Mouse (Mus musculus) neural tube, embryonic 11.5 days (tissue): ENCODE results near the gene Igf2r. TPM values are rescaled to one million over a fixed set of nuclear protein-coding genes. Genes with fewer than 3 reads are reported as not detected.

Experiments used
- ATAC-seq: fragments of 200-750 bp; cut with Nextera tagmentation; 2 replicates; pipeline ENCODE4 v1.8.0; 2017; ENCODE audit warnings: moderate number of reproducible peaks, mild to moderate bottlenecking, moderate TSS enrichment, moderate library complexity; ENCODE audit not compliant: insufficient read depth, low FRiP score, low TSS enrichment
- DNase-seq: peaks from one replicate; pipeline ENCODE4 v3.0.0-alpha.2; 2015; ENCODE audit warnings: low spot score
- H3K27ac ChIP-seq: fragments of 300-500 bp; sonication (generic); 2 replicates; pipeline ENCODE4 v1.5.1; 2014; ENCODE audit warnings: low read depth, mild to moderate bottlenecking, low read length
- H3K27me3 ChIP-seq: fragments of 300-500 bp; sonication (generic); 2 replicates; pipeline ENCODE4 v1.6.1; 2014; ENCODE audit warnings: mild to moderate bottlenecking, low read length, mixed read lengths; ENCODE audit not compliant: control insufficient read depth, insufficient read depth
- H3K36me3 ChIP-seq: fragments of 300-500 bp; sonication (generic); 2 replicates; pipeline ENCODE4 v1.6.1; 2014; ENCODE audit warnings: mild to moderate bottlenecking, low read length, moderate library complexity, mixed read lengths; ENCODE audit not compliant: control insufficient read depth, insufficient read depth
- H3K4me1 ChIP-seq: fragments of 300-500 bp; sonication (generic); 2 replicates; pipeline ENCODE4 v1.6.1; 2014; ENCODE audit warnings: low read length, mixed read lengths; ENCODE audit not compliant: control insufficient read depth, insufficient read depth
- H3K4me2 ChIP-seq: fragments of 300-500 bp; sonication (generic); 2 replicates; pipeline ENCODE4 v1.6.1; 2014; ENCODE audit warnings: low read depth, mild to moderate bottlenecking, moderate library complexity
- H3K4me3 ChIP-seq: fragments of 300-500 bp; sonication (generic); 2 replicates; pipeline ENCODE4 v1.5.1; 2014; ENCODE audit warnings: low read depth, low read length
- H3K9ac ChIP-seq: fragments of 300-500 bp; sonication (generic); 2 replicates; pipeline ENCODE4 v1.6.1; 2014; ENCODE audit warnings: mild to moderate bottlenecking, low read length
- H3K9me3 ChIP-seq: fragments of 300-500 bp; sonication (generic); 2 replicates; pipeline ENCODE4 v1.6.1; 2016; ENCODE audit warnings: low read length; ENCODE audit not compliant: control insufficient read depth
- WGBS: fragments of 180-500 bp; shearing (Covaris S2); extraction: QIAGEN DNeasy Blood & Tissue Kit; methylation state at CpG from one replicate; pipeline ENCODE4 v1.1.7; 2014; 5-methylcytosine and 5-hydroxymethylcytosine counted together
- polyA plus RNA-seq: library from polyadenylated mRNA; unstranded; fragments of >200 nt; fragmentation: Nextera tagmentation; extraction: Ambion mirVana; gene quantifications from 2 replicates; pipeline ENCODE4 v1.2.1, GENCODE M21; 2014

The Igf2r gene
- polyA plus RNA-seq, 1 experiment from 2014 or later, result 24.1 TPM

GRCm38 (mm10) chr17:12717445-12717844, 52.0 kb downstream of the Igf2r start:
- Histone ChIP-seq H3K4me1 (no peaks in the 10 kb centered on the region), H3K27ac (no peak overlapping the region), H3K36me3 (peaks cover 6% of the 10 kb centered on the region; the same call in 1 of the 2 replicates), H3K9me3 (no peaks in the 10 kb centered on the region), H3K4me2 (no peak overlapping the region), H3K9ac (no peak overlapping the region), H3K27me3 (no peaks in the 10 kb centered on the region), H3K4me3 (no peak overlapping the region)
- DNase-seq, result no peak
- 72% methylated on average over 4 of the region's 4 CpGs for WGBS
- ATAC-seq, result no peak

GRCm38 (mm10) chr17:12715032-12715431, 54.4 kb downstream of the Igf2r start:
- H3K36me3 ChIP-seq, result peaks cover 17% of the 10 kb centered on the region
- no peaks in the 10 kb centered on the region for H3K4me1 ChIP-seq
- no peak overlapping the region for H3K9ac ChIP-seq
- no peaks in the 10 kb centered on the region for H3K9me3 ChIP-seq
- WGBS, result 89% methylated on average over 1 of the region's 1 CpGs
- no peak overlapping the region for H3K27ac ChIP-seq
- H3K4me3 ChIP-seq, result no peak overlapping the region
- DNase-seq (no peak), ATAC-seq (no peak)
- H3K27me3 ChIP-seq, result no peaks in the 10 kb centered on the region
- no peak overlapping the region for H3K4me2 ChIP-seq

- no peak for ATAC-seq
- H3K36me3 ChIP-seq, result peaks cover 16% of the 10 kb centered on the region
These were observed 55.3 kb downstream of the Igf2r start for GRCm38 (mm10) chr17:12714080-12714561.

GRCm38 (mm10) chr17:12712993-12713392, 56.5 kb downstream of the Igf2r start:
- Histone ChIP-seq H3K9ac (no peak overlapping the region), H3K27ac (no peak overlapping the region), H3K4me1 (no peaks in the 10 kb centered on the region), H3K27me3 (no peaks in the 10 kb centered on the region), H3K36me3 (peaks cover 18% of the 10 kb centered on the region), H3K4me3 (no peak overlapping the region), H3K9me3 (no peaks in the 10 kb centered on the region), H3K4me2 (no peak overlapping the region)
- DNase-seq (no peak), ATAC-seq (no peak)
- 91% methylated on average over 3 of the region's 3 CpGs for WGBS

More at GRCm38 (mm10) chr17:12714080-12714561, 55.3 kb downstream of the Igf2r start:
- H3K4me2 ChIP-seq, result no peak overlapping the region
- H3K27me3 ChIP-seq, result no peaks in the 10 kb centered on the region
- no peak overlapping the region for H3K27ac ChIP-seq
- DNase-seq, result no peak
- no peaks in the 10 kb centered on the region for H3K9me3 ChIP-seq
- no peak overlapping the region for H3K9ac ChIP-seq
- WGBS, result 94% methylated on average over 5 of the region's 5 CpGs
- H3K4me1 ChIP-seq, result no peaks in the 10 kb centered on the region
- H3K4me3 ChIP-seq, result no peak overlapping the region

GRCm38 (mm10) chr17:12712191-12712590, 57.3 kb downstream of the Igf2r start:
- Histone ChIP-seq H3K4me1 (no peaks in the 10 kb centered on the region), H3K4me3 (no peak overlapping the region), H3K9me3 (no peaks in the 10 kb centered on the region), H3K4me2 (no peak overlapping the region), H3K9ac (no peak overlapping the region), H3K36me3 (peaks cover 18% of the 10 kb centered on the region), H3K27me3 (no peaks in the 10 kb centered on the region), H3K27ac (no peak overlapping the region)
- ATAC-seq (no peak), DNase-seq (no peak)

DNA sequence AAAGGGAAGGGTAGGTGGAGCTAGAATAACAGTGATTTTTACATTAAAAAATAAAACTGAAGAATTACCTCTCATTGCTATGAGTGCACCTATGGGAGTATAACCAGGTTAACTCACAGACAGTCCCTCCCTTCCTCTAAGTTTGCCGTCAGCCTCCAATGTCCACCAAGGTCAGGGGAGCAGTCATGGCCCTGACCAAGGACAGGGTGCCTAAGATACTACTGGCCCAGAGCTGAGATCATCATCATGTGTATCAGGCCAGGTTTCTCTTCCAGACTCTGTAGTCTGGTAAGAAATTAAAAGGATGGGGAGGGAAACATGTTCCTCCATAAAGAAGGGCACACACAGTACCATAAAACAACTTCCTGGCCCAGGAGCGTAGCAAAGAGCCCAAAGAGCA, 58.5 kb downstream of the Igf2r start:
- H3K9ac ChIP-seq, result no peak overlapping the region
- no peaks in the 10 kb centered on the region for H3K9me3 ChIP-seq
- peaks cover 16% of the 10 kb centered on the region for H3K36me3 ChIP-seq
- ATAC-seq (no peak), DNase-seq (no peak)
- H3K4me1 ChIP-seq, result no peaks in the 10 kb centered on the region
- no peak overlapping the region for H3K4me3 ChIP-seq
- 95% methylated on average over 2 of the region's 2 CpGs for WGBS
- no peaks in the 10 kb centered on the region for H3K27me3 ChIP-seq
- H3K27ac ChIP-seq, result no peak overlapping the region
- H3K4me2 ChIP-seq, result no peak overlapping the region

DNA sequence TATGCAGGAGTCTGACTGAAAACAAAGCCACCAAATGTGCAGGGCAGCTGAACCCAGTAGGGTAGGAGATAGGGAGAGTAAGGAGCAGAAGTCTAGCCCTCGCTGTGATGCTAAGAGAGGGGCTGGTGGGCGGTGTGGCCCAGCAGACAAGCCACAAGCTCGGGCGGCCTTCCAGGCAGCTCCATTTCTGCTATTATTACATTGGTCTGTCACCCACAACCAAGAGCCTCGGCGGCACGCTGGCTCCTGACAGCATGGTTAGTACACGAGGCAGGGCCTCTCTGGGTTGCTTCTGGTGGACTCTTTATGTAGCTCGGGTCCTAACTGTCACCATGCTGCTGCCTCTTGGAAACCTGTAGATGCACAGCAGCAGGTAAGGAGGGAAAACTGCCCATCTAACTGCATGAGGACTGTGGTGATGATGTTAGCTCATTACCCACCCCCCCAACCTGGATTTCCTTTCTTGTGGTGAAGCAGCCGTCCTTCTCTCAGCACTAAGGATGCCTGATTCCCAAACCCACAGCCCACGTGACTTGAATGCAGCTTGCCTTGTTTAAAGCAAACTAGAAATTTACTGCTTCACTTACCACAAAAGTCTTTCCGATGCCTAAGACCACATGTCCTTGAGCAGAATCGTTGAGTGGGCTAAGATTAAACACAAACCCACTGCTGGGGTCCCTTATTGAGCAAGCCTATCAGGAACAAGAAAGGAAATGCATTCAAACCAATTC, 59.2 kb downstream of the Igf2r start:
- no peak overlapping the region for H3K27ac ChIP-seq
- ATAC-seq (no peak), DNase-seq (no peak)
- no peak overlapping the region for H3K4me3 ChIP-seq
- H3K4me2 ChIP-seq, result no peak overlapping the region
- H3K9me3 ChIP-seq, result no peaks in the 10 kb centered on the region
- 91% methylated on average over 13 of the region's 13 CpGs for WGBS
- no peak overlapping the region for H3K9ac ChIP-seq
- H3K27me3 ChIP-seq, result no peaks in the 10 kb centered on the region
- no peaks in the 10 kb centered on the region for H3K4me1 ChIP-seq
- peaks cover 16% of the 10 kb centered on the region for H3K36me3 ChIP-seq

DNA sequence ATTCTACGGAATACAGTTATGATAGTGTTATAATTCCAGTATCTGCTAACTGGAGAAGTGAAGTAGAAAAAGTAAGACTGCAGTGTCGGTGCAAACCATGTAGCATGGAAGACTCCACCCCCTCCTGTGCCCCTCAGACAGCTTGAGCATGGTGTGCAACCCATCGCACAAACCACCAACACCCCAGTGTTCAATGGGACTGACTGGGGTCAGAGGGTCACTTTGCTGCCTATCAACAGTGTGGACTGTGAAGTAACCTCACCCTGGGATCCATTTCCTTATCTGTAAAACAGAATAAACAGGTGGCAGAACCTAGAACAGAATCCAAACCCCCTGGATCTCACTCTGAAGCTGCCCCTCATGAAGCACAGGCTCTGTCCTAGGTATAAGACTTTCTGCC, 61.1 kb downstream of the Igf2r start:
- H3K36me3 ChIP-seq, result peaks cover 20% of the 10 kb centered on the region
- no peaks in the 10 kb centered on the region for H3K9me3 ChIP-seq
- no peak overlapping the region for H3K4me3 ChIP-seq
- H3K4me1 ChIP-seq, result no peaks in the 10 kb centered on the region
- no peak for ATAC-seq
- H3K9ac ChIP-seq, result no peak overlapping the region
- no peak overlapping the region for H3K27ac ChIP-seq
- H3K27me3 ChIP-seq, result no peaks in the 10 kb centered on the region
- H3K4me2 ChIP-seq, result no peak overlapping the region
- no peak for DNase-seq
- 90% methylated on average over 3 of the region's 3 CpGs for WGBS

GRCm38 (mm10) chr17:12706590-12707049, 62.8 kb downstream of the Igf2r start:
- H3K4me1 ChIP-seq, result no peaks in the 10 kb centered on the region
- no peak overlapping the region for H3K4me3 ChIP-seq
- DNase-seq, result no peak
- H3K9ac ChIP-seq, result no peak overlapping the region
- H3K27me3 ChIP-seq, result no peaks in the 10 kb centered on the region
- WGBS, result 90% methylated on average over 10 of the region's 10 CpGs
- H3K4me2 ChIP-seq, result no peak overlapping the region
- no peak for ATAC-seq
- H3K36me3 ChIP-seq, result peaks cover 23% of the 10 kb centered on the region
- no peak overlapping the region for H3K27ac ChIP-seq
- H3K9me3 ChIP-seq, result no peaks in the 10 kb centered on the region
